Mouse (Mus musculus) liver, embryonic 14.5 days (tissue): ENCODE measurements around the gene Bcl2l13.

Experiments used
- CTCF ChIP-seq: IDR thresholded peaks from 2 replicates; pipeline ENCODE4 v1.5.1; 2016; ENCODE audit warnings: antibody characterized with exemption, low read depth, control low read depth
- EP300 ChIP-seq: IDR thresholded peaks from 2 replicates; pipeline ENCODE4 v1.6.1; 2016; ENCODE audit warnings: antibody characterized with exemption, low read depth

GRCm38 (mm10) chr6:120911213-120912007 lies 75.4 kb downstream of the Bcl2l13 start:
- no peak for TF ChIP-seq CTCF
- no peak for TF ChIP-seq EP300
